Mouse (Mus musculus): ENCODE measurements around the gene Syt7. TPM values are rescaled to one million over a fixed set of nuclear protein-coding genes. Genes with fewer than 3 reads are reported as not detected.
A peak's percentile ranks its signal among the peaks of the same experiment; 100 is the strongest.

The Syt7 gene
- polyA plus RNA-seq, 1 experiment = 7.4 TPM

- peak; percentile 57 for DNase-seq (ENCODE audit: low read depth, low spot score)
- WGBS = 32% methylated on average over 5 of the region's 5 CpGs
These were observed 13.6 kb upstream of the Syt7 start for GRCm38 (mm10) chr19:10375260-10375659.

GRCm38 (mm10) chr19:10379978-10380377 is 8.9 kb upstream of the Syt7 start:
- WGBS = 13% methylated on average over 5 of the region's 5 CpGs
- no peak for DNase-seq (ENCODE audit: low read depth, low spot score)

GRCm38 (mm10) chr19:10387660-10388059 is 1.2 kb upstream of the Syt7 start:
- 48% methylated on average over 5 of the region's 5 CpGs for WGBS

GRCm38 (mm10) chr19:10389391-10390098 is 655 bp downstream of the Syt7 start:
- 3% methylated on average over 54 of the region's 54 CpGs for WGBS
- no peak for DNase-seq (ENCODE audit: low read depth, low spot score)

More at GRCm38 (mm10) chr19:10387660-10388059, 1.2 kb upstream of the Syt7 start:
- no peak for DNase-seq (ENCODE audit: low read depth, low spot score)

GRCm38 (mm10) chr19:10390099-10390680 is 1.3 kb downstream of the Syt7 start:
- WGBS = 41% methylated on average over 12 of the region's 12 CpGs
- no peak for DNase-seq (ENCODE audit: low read depth, low spot score)

- DNase-seq (ENCODE audit: low read depth, low spot score) = no peak
- WGBS = 91% methylated on average over 7 of the region's 7 CpGs
These were observed 2.1 kb downstream of the Syt7 start for GRCm38 (mm10) chr19:10391028-10391427.

- WGBS = 20% methylated on average over 3 of the region's 3 CpGs
- no peak for DNase-seq (ENCODE audit: low read depth, low spot score)
These were observed 3.1 kb downstream of the Syt7 start for GRCm38 (mm10) chr19:10391995-10392394.

GRCm38 (mm10) chr19:10393471-10393870 is 4.6 kb downstream of the Syt7 start:
- DNase-seq (ENCODE audit: low read depth, low spot score) = no peak
- WGBS = 90% methylated on average over 6 of the region's 6 CpGs

GRCm38 (mm10) chr19:10393874-10394500 is 5.1 kb downstream of the Syt7 start:
- WGBS = 44% methylated on average over 15 of the region's 15 CpGs
- DNase-seq (ENCODE audit: low read depth, low spot score) = no peak

GRCm38 (mm10) chr19:10395174-10395573 is 6.3 kb downstream of the Syt7 start:
- WGBS = 45% methylated on average over 8 of the region's 8 CpGs
- DNase-seq (ENCODE audit: low read depth, low spot score) = no peak

- DNase-seq (ENCODE audit: low read depth, low spot score) = no peak
- WGBS = 76% methylated on average over 2 of the region's 2 CpGs
These were observed 8.1 kb downstream of the Syt7 start for GRCm38 (mm10) chr19:10396962-10397361.

- 46% methylated on average over 8 of the region's 8 CpGs for WGBS
These were observed 8.7 kb downstream of the Syt7 start for GRCm38 (mm10) chr19:10397479-10398153.

GRCm38 (mm10) chr19:10398296-10398695 is 9.4 kb downstream of the Syt7 start:
- DNase-seq (ENCODE audit: low read depth, low spot score) = no peak
- WGBS = 35% methylated on average over 6 of the region's 6 CpGs

More at GRCm38 (mm10) chr19:10397479-10398153, 8.7 kb downstream of the Syt7 start:
- no peak for DNase-seq (ENCODE audit: low read depth, low spot score)

- peak; percentile 24 for DNase-seq (ENCODE audit: low read depth, low spot score)
- WGBS = 33% methylated on average over 16 of the region's 16 CpGs
These were observed 14.0 kb downstream of the Syt7 start for GRCm38 (mm10) chr19:10402771-10403494.

- no peak for DNase-seq (ENCODE audit: low read depth, low spot score)
- WGBS = 80% methylated on average over 10 of the region's 10 CpGs
These were observed 14.9 kb downstream of the Syt7 start for GRCm38 (mm10) chr19:10403593-10404380.

GRCm38 (mm10) chr19:10404424-10404823 is 15.5 kb downstream of the Syt7 start:
- DNase-seq (ENCODE audit: low read depth, low spot score) = no peak
- 70% methylated on average over 10 of the region's 10 CpGs for WGBS

GRCm38 (mm10) chr19:10404911-10405310 is 16.0 kb downstream of the Syt7 start:
- DNase-seq (ENCODE audit: low read depth, low spot score) = no peak
- WGBS = 53% methylated on average over 2 of the region's 2 CpGs

GRCm38 (mm10) chr19:10413701-10414242 is 24.9 kb downstream of the Syt7 start:
- DNase-seq (ENCODE audit: low read depth, low spot score) = no peak
- 3% methylated on average over 19 of the region's 19 CpGs for WGBS

- 69% methylated on average over 5 of the region's 5 CpGs for WGBS
These were observed 26.6 kb downstream of the Syt7 start for GRCm38 (mm10) chr19:10415508-10415907.

More at GRCm38 (mm10) chr19:10415508-10415907, 26.6 kb downstream of the Syt7 start:
- DNase-seq (ENCODE audit: low read depth, low spot score) = no peak

Data from large intestine, adult 2 months (tissue).